Mouse (Mus musculus) frontal cortex, postnatal 25 days (tissue): ENCODE results near the gene Upf2.

Experiments
- DNase-seq, 2 experiments: peaks; one replicate each; pipeline ENCODE4 v3.0.0; 2022; ENCODE audit warnings: low spot score in 2 of 2

The Upf2 gene

DNA sequence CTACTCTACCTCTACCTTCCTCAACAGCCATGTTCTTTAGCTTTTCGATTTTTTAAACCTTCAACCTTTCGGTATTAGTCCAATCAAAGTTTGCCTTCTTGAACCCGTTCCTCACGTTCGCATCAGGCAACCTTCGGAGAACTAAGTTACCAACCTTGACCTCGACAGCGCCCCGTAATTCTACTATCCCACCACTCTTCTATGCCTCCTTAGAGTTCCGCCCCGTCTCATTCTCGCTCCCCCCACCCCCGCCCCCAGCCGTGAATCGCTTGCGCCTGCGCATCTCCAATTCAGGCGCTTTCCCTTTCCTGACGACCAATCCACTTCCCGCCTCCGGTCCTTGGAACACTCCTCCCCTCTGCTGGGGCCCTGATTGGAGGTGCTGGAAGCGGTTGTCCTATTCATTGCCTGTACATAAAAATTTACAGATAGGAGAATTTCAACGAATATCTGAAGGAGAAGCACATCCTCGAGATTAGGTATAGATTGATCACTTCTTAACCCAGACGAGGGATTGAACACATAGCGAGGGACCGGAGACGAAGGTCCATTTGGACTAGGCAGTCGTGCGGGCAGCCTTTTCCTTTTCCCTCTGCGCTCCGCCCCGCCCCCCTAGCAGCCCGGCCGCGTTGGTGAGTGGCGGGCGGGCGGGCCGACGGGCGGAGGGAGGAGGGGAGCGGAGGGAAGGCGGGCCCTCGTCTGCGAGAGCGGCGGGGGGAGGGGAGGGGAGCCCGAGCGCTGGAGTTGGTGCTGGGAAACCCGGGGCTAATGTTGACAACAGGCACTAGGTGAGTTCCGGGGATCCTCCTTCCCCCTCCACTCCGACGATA lies at the start of gene Upf2:
Gene Upf2 (plus strand): TSS at position 704 of the 830 bp plus-strand sequence.
- DNase-seq: peak; percentile 88 to 90

DNA sequence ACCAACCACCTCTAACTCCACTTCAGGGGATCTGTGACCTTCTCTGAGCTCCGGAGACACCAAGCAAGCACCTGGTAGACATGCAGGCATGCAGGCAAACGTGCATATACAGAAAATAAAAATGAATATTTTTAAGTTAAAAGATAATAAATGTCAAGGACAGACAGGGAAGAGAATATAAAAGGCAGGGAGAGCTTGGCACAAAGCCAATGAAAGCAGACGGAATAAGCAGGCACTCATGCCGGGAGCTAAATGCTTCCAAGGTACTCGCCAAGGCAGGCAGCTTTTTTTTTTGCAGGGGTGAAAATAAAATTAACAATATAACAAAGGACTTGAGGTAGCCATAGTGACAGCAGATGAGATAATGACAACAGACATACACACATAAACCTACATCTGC lies 45.2 kb upstream of the Upf2 start:
- DNase-seq: no peak

DNA sequence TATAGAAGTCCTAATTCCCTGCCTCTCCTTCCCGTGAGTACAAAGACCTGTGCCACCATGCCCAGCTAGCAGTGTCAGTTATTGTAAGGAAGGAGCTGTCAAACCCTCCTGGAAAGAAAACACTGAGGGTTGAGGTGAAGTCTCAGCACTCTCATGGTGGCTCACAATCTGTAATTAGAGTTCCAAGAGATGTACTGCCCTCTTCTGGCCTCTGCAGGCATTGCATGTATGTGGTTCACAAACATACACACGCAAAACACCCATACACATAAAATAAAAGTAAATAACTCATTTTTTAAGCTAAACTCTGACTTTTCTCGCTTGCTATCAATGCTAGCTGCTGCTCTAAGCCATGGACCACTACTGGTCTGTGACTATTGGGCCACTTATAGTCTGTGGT lies 44.6 kb upstream of the Upf2 start:
- no peak for DNase-seq

DNA sequence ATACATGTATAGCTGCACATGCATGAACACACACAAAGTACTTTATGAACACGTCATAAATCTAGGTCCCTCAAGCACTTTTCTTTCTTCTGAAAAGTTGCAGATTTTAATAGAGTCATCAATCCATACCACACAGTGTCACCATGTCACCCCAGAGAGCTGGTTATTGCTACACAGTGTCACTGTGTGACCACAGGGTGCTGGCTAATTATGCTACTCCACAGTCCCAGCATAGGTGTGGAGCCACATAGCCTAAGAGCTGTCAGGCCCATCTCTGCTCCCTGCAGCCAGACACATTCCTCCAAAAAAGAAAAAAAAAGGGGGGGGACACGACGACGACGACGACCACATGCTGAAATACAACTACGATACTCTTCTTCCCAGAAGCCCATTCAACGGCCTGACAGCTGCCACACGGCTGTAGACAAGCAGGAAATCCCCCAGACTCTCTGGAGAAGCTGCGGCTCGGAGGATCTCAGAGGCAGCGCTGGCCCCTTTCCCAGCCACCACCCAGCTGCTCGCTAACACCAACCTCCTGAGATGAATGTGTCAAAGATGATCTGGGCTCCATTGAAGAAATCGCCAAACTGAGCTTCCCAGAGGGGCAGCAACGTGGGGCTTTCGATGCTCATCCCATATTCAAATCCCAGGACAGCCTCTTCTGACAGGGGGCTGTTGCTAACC lies 39.8 kb upstream of the Upf2 start:
- no peak for DNase-seq

DNA sequence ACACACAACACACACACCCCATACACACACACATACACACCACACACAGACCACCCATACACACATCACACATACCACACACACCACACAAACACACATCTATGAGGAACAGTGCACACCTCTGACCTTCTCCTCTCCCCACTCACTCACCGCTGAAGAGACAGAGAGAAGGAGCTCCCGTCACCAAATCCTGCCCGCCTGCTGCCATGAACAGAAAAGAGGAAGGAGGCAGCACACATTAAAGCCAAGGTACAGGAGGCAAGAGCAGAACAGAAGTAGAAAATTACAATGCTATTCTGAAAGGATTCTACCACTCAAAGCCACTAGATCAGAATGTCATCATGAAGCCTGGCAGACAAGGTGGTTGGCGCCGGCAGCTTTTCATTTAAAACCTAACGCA lies 28.4 kb upstream of the Upf2 start:
- DNase-seq: no peak

DNA sequence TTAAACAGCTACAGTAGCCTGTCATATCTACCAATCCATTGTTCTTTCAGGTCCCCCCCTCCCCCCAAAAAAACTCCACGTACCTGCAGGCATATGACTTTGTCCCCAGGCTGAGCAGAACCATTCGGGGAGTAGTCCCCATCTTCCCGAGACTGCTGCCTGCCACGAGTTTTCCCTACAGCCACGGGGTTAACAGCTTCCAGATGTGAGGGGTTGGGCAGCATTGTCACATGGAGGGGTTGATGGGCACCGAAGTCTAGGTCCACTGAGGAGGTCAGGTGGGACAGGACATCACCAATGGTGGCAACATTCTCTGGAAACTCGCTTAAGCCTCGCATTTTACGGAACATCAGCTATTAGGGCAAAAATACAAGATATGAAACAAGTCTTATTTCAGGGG lies 27.5 kb upstream of the Upf2 start:
- no peak for DNase-seq

DNA sequence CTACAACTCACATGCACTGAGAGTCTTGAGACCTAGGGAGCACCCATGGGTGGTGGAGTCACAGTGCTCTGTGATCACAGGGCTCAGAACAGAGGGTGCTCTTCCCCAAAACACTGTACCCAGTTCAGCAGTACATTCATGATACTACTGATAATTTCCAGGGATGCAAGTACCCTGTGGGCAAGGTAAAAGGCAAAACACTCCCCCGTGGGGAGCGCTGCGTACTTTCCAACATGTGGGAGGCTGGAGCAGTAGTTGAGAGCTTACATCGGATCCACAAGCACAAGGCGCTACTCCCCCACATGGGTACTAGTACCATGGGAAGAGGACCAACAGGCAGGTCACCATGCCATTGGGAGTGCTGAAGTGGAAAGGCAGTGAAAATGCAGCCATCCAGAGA lies 23.8 kb upstream of the Upf2 start:
- DNase-seq: no peak

DNA sequence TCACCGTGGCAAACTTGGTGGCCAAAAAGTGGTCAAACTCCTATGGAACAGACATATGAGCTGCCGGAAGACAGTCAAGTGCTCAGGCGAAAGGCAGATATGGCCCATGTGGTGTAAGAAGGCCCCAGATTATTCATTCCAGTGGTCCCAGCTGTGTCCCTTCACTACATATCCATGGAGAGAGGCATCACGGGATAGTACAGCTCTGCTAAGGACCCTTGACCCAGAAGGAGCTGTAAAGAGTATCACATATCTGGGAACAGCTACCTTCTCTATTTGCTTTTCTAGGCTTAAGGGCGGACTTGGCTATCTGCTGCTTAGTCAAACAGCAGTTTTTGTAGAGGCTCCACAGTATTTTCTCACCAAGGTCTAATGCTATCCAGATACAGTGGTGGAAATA lies 21.5 kb upstream of the Upf2 start:
- DNase-seq: no peak

DNA sequence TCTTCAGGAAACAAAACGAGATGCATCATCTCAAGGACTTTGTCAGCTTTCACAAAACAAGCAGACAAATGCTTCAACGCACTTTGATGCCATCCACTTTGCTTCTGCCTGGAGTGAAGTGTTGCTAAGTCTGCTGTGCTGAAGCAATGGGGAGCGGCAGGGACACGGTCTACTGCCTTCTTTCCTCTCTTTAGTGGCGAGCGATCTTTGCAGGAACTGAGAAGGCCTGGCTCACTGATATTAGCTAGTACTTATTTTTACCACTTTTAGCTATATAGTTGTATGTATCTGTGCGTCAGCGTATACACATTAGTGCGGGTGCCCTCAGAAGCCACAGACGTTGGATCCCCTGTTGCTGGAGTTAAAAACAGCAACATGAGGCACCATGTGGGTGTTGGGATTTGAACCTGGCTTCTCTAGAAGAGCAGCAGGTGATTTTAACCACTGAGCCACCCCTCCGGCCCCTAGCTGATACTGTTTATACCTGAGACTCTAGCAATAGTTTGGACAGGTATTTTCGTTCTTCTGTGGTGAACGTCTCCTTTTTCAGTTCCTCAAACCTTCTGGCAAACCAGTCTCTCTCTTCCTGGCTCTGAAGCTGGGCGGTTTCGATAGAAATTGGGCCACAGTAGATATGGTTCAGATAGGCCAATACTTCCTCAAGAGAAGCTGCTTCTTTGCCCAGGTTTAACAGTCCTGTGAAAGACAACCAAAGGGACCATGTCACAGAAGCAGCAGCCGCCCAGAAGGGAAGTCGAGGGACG lies 20.8 kb upstream of the Upf2 start:
- no peak for DNase-seq

DNA sequence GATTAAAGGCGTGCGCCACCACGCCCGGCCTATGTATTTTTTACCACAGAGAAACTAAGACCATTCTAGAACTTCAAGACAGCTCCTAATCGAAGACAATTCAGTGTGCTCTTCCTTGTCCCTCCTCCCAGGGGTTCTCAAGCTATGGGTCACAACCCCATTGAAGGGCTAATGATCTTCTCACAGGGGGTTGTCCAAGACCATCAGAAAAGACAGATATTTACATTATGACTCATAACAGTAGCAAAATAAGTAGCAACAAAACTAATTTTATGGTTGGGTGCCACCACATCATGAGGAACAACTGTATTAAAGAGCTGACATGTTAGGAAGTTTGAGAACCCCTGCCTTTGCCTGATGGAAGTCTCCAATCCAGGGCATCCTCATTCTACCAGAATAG lies 19.3 kb upstream of the Upf2 start:
- DNase-seq: no peak

DNA sequence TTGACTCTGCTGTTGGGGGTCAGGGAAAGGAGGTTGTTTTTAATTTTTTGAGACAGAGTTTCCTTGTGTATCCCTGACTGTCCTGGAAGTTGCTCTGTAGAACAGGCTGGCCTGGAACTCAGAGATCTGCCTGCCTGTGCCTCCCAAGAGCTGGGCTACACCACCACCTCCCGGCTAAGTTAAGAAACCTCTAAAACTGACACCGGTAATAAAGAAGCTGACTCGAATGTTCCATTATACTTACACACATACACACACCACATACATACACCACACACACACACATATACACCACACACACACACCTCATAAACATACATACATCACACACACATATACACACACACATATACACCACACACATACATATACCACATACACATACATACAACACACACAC lies 16.3 kb upstream of the Upf2 start:
- no peak for DNase-seq

DNA sequence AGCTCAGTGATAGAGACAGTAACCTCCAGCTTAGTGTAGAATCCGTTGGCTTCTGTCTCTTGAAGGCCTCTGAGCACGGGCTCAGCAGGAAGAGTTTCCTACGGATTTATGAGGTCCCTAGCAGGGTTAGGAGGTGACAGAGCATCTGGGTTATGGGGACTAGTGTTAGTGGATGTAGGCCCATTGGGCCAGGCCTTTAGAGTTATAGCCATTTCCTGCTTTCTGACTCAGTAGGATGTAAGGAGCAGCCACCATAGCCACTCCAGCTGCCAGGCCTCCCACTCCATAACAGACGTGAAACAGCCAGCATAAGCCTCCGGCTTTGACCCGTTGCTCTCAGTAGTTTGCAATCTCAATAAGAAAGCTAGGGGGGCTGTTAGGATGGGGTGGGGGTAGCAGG lies 15.2 kb upstream of the Upf2 start:
- no peak for DNase-seq

DNA sequence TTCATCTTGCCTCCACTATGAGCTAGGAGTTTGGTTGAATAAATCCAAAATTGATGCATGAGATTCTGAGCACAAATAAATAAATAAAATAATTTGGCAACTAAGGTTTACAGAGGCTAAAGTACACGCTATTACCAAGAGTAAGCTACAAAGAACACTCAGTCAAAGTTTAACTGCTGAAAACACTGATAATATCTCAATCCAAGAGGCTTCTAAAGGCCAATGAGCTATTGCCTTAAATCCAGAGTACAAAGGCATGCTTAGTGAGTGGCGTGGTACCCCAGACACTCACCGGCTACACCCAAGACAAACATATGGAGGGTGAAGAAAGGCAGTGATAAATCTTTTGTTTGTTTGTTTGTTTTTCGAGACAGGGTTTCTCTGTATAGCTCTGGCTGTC lies 14.7 kb upstream of the Upf2 start:
- no peak for DNase-seq

DNA sequence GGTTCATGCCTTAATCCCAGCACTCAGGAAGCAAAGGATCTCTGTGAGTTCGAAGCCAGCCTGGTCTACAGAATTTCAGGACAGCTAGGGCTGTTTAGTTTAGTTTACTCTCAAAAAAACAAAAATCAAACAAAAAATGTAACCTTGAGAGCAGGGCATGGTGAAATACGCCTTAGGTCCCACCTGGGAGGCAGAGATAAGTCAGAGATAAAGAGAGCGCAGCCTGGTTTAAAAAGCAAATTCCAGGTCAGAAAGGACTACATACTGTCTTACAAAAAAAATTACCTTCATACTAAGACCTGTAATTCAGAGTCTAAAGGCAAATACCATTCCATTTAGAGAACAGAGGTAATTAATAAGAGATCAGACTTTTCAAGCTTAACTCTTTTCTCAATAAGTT lies 11.9 kb upstream of the Upf2 start:
- DNase-seq: no peak

DNA sequence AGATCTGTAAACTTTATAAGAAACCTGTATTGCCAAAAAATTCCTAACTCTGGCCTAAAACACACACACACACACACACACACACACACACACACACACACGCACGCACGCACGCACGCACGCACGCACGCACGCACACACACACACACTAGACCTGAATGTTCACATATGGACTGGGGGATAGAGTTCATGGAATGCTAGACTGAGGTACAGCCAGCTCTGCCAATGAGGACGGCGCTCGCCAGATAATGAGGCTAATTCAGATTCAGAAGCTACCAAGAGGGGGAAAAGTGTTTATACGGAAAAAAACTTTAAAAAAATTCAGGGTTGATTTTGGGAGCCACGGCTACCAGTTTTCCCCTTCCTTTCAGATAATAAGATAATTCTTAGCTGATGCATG lies 11.4 kb upstream of the Upf2 start:
- DNase-seq: no peak

DNA sequence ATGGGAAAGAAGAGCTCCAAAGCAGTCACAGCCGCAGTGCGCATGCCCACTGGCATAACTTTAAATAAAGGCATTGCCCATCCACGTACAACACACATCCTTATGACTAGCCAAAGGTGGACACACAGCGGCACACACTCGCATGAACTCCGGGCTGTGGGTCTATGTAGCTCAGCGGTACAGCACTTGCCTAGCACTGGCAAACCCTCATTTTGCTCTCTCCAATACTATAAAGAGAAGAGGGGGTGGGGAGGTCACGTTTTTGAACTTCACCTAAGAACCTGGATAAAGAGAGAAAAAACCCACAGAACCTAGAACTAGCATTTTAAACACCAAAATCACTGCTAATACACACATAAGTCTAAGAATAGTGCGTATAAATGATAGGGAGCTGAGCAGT lies 10.3 kb upstream of the Upf2 start:
- DNase-seq: no peak

DNA sequence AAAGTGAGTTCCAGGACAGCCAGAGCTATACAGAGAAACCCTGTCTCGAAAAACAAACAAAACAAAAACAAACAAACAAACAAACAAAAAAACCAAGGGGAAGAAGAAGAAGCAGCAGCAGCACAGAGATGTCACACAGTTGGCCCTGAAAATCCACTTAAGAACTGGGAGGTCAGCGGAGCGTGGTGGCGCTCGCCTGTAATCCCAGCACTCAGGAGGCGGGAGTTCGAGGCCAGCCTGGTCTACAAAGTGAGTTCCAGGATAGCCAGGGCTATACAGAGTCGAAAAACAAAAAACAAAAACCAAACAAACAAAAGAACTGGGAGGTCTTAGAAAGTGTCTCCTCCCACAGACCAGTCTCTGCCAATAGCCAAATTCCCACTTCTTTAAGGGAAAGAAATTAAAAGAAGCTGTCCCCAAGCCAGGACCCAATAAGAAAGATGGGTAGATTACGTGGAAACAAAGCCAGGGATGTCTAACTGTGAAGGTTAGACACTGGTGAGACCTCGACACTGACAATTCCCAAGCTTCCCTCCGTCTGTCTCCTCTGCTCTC lies 9.3 kb upstream of the Upf2 start:
- DNase-seq: no peak

DNA sequence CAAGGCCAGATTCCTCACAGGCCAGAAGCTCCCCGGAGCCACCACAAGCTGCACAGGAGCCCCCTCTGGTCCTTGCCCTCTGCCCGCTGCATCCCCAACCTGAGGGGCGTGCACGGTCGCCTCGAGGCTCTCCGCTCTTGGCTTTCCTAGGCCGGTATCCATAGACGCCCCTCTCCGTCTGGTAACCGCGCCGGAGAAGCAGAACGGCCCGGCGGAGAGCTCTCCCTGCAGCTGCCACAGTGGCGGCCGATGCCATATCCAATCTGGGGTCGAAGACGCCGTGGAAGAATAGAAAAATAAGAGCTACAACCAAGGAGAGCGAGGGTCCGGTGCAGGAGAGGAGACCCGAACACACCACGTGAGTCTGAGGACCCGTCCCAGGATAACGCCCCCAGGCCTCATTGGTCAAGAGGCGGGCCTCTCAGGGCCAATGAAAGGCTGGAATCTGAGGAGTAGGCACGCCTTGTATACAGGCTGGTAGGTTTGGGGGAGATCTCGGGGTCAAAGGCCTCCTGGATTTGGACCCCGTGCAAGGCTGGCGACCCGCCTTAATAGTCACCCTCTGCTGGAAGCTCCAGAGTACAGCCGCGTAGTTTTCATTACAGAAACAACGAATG lies 8.7 kb upstream of the Upf2 start, which contains the start of gene Dhtkd1:
Gene Dhtkd1 (minus strand): TSS at position 377 of the 617 bp plus-strand sequence.
- peak; percentile 55 to 62 for DNase-seq

DNA sequence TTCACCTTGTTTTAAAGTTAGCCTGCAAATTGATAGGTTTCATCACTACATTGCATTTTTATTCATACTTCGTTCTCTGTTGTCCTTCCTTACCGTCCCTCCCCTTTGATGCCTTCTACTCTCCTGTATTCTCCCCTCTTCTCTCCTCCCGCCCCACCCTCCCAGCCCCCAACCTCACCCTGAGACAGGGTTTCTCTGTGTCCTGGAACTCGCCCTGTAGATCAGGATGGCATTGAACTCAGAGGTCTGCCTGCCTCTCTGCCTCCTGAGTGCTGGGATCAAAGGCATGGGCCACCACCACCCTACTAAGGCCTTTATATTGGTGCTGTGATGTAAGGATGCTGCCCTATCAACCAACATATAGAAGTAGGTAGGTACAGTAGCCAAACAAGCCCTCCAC lies 8.2 kb upstream of the Upf2 start:
- no peak for DNase-seq

DNA sequence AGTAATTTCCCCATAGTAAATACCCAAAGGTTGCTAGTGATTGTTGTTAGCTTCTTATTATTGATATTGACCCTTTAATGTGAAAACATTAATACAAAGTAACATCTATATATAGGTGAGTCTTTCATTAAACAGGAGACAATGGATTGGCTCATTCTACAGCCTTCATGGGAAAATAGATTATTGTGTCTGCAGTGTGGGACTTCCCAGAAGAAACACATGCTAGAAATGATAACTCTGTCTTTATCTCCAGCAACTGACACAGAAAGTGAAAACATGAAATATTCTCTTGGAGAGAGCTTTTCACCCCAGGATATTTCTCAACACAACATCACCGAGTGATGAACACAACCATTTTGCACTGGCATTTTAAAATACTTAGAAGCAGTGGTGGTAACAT lies 5.6 kb upstream of the Upf2 start:
- no peak for DNase-seq

DNA sequence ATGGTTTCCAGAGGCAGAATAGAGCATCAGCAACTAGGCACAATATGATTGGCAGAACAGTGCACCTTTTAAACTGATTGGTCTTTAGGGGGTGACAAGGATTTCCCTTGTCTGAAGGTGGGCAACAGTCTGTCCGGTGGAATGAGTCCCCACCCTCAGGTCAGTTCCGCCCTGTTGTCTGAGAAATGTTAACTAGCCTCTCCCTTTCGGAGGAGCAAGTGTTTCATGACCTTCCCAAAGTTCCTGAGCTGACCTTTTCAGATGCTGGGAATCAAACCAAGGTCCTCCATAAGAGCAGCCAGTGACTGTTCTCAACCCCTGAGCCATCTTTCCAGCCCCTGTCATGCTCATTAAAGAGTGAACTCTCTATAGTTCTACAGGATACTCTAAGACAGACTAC lies 4.4 kb upstream of the Upf2 start:
- no peak for DNase-seq

DNA sequence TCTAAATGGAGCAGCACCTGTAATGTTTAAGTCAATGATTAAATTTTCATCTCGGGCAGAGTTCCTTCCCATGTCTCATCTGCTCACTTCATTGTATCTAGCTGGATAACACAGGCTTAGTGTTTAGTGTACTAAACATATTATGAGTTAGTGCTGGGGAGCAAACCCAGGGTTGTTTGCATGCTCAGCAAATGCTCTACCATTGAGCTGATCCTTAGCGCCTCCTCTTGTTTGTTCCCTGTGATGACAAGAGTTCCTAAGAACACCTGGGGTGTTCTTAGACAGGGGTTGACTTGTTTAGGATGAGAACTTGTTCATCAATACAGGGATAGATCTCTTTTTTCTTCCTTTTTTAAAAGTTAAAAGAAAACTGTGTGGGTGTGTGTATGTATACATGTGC lies 2.3 kb upstream of the Upf2 start:
- DNase-seq: no peak
